Mouse (Mus musculus): ENCODE measurements around the gene Commd7.

DNA sequence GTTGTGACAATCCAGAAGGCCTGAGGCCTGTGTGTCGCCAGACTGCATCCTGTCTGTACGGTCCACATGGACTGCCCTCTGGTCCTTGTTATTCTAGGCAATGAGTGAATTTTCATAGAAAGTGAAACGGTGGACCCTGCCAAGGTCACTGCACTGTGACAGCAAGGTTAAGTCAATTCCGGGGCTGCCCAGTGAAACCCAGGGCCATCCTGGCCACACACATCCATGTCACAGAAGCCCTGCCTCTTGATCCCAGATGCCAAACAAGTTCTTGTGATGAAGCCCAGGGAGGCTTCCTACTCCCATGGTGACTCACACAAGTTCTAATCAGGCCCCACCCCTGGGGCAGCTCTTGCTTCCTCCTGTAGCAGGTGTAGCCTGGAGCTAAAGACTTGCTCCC, 35.0 kb downstream of the Commd7 start:
- no peak for TF ChIP-seq CTCF (IDR thresholded peaks at IDR 0.05; ENCODE audit: low read depth, low read length)
- TF ChIP-seq GATA1 (IDR thresholded peaks at IDR 0.05; ENCODE audit: borderline replicate concordance, low read length) = no peak
- TF ChIP-seq POLR2AphosphoS5 (IDR thresholded peaks at IDR 0.05; ENCODE audit: insufficient replicate concordance, low read depth, low read length) = no peak
- TF ChIP-seq TAL1 (conservative IDR thresholded peaks at IDR 0.05; ENCODE audit: low read depth, low read length) = no peak
- no peak for TF ChIP-seq GATA2 (IDR thresholded peaks at IDR 0.05; ENCODE audit: borderline replicate concordance, low read depth, low read length)

Measured in G1E (cell line).